Mouse (Mus musculus): ENCODE results near the gene Rspo4.
A peak's percentile ranks its signal among the peaks of the same experiment; 100 is the strongest.

The Rspo4 gene

GRCm38 (mm10) chr2:151842648-151843226 is at the start of gene Rspo4:
Rspo4 (plus strand) TSS chr2:151842927.
- peak; percentile 62 for DNase-seq (ENCODE audit: low spot score)

GRCm38 (mm10) chr2:151815586-151815985 is 27.1 kb upstream of the Rspo4 start:
- peak; percentile 61 for DNase-seq (ENCODE audit: low spot score)

GRCm38 (mm10) chr2:151862257-151862810 is 19.6 kb downstream of the Rspo4 start:
- DNase-seq (ENCODE audit: low spot score) = no peak

GRCm38 (mm10) chr2:151864941-151865340 is 22.2 kb downstream of the Rspo4 start:
- DNase-seq (ENCODE audit: low spot score) = no peak

- peak; percentile 32 for DNase-seq (ENCODE audit: low spot score)
Measured at GRCm38 (mm10) chr2:151866487-151866886, 23.8 kb downstream of the Rspo4 start.

GRCm38 (mm10) chr2:151868196-151868595 is 25.5 kb downstream of the Rspo4 start:
- no peak for DNase-seq (ENCODE audit: low spot score)

- DNase-seq (ENCODE audit: low spot score) = no peak
Measured at GRCm38 (mm10) chr2:151874551-151874950, 31.8 kb downstream of the Rspo4 start.

- peak; percentile 20 for DNase-seq (ENCODE audit: low spot score)
Measured at GRCm38 (mm10) chr2:151876012-151876485, 33.3 kb downstream of the Rspo4 start.

- DNase-seq (ENCODE audit: low spot score) = no peak
Measured at GRCm38 (mm10) chr2:151878645-151879044, 35.9 kb downstream of the Rspo4 start.

GRCm38 (mm10) chr2:151879760-151880159 is 37.0 kb downstream of the Rspo4 start:
- no peak for DNase-seq (ENCODE audit: low spot score)

GRCm38 (mm10) chr2:151891031-151891430 is 48.3 kb downstream of the Rspo4 start:
- no peak for DNase-seq (ENCODE audit: low spot score)

- DNase-seq (ENCODE audit: low spot score) = no peak
Measured at GRCm38 (mm10) chr2:151893122-151893774, 50.5 kb downstream of the Rspo4 start.

- no peak for DNase-seq (ENCODE audit: low spot score)
Measured at GRCm38 (mm10) chr2:151894209-151894980, 51.7 kb downstream of the Rspo4 start.

- no peak for DNase-seq (ENCODE audit: low spot score)
Measured at GRCm38 (mm10) chr2:151895911-151896310, 53.2 kb downstream of the Rspo4 start.

GRCm38 (mm10) chr2:151898106-151898505 is 55.4 kb downstream of the Rspo4 start:
- DNase-seq (ENCODE audit: low spot score) = no peak

- DNase-seq (ENCODE audit: low spot score) = no peak
Measured at GRCm38 (mm10) chr2:151900845-151901244, 58.1 kb downstream of the Rspo4 start.

GRCm38 (mm10) chr2:151903267-151903666 is 60.5 kb downstream of the Rspo4 start:
- no peak for DNase-seq (ENCODE audit: low spot score)

- DNase-seq (ENCODE audit: low spot score) = no peak
Measured at GRCm38 (mm10) chr2:151903933-151904332, 61.2 kb downstream of the Rspo4 start.

- DNase-seq (ENCODE audit: low spot score) = no peak
Measured at GRCm38 (mm10) chr2:151904636-151905035, 61.9 kb downstream of the Rspo4 start.

GRCm38 (mm10) chr2:151907020-151907419 is 64.3 kb downstream of the Rspo4 start:
- DNase-seq (ENCODE audit: low spot score) = no peak

- DNase-seq (ENCODE audit: low spot score) = no peak
Measured at GRCm38 (mm10) chr2:151909386-151909785, 66.7 kb downstream of the Rspo4 start.

- DNase-seq (ENCODE audit: low spot score) = no peak
Measured at GRCm38 (mm10) chr2:151910498-151910897, 67.8 kb downstream of the Rspo4 start.
